Comparison of ENCODE assay signal across 19 mouse cellular contexts in genomic region chr15:56061326-56061725, GRCm38 (mm10).
A peak's percentile ranks its signal among the peaks of the same experiment; 100 is the strongest.
DNase-seq lines count a peak whose midpoint lies in the region; ATAC-seq lines count a peak whose summit lies in the region.
"Had no signal": no experiment of that assay in that cellular context is flagged by ENCODE, and none has a peak within 500 bp of the region (broad histone marks: within the 10 kb centered on the region; RNA-seq: fewer than 3 reads in every experiment).

No protein-coding gene starts in this region.

- no peaks in the 10 kb centered on the region for H3K4me1 ChIP-seq in midbrain, embryonic 11.5 days (ENCODE audit: control insufficient read depth, insufficient read depth, low read length)
- H3K4me1 ChIP-seq in midbrain, embryonic 16.5 days (ENCODE audit: control insufficient read depth, insufficient read depth, low read length), result no peaks in the 10 kb centered on the region

- H3K36me3 ChIP-seq in midbrain, embryonic 11.5 days (ENCODE audit: control insufficient read depth, insufficient read depth, low read length), result no peaks in the 10 kb centered on the region
- no peaks in the 10 kb centered on the region for H3K36me3 ChIP-seq in midbrain, embryonic 16.5 days (ENCODE audit: control insufficient read depth, insufficient read depth, low read length)
- H3K36me3 ChIP-seq: G1E had no signal

- no peak overlapping the region for H3K27ac ChIP-seq in midbrain, embryonic 11.5 days (ENCODE audit: low read depth, low read length)
- H3K27ac ChIP-seq in midbrain, embryonic 16.5 days (ENCODE audit: low read length), result no peak overlapping the region

- no peak overlapping the region for H3K4me3 ChIP-seq in midbrain, embryonic 11.5 days (ENCODE audit: low read depth, low read length)
- H3K4me3 ChIP-seq in midbrain, embryonic 16.5 days (ENCODE audit: low read depth, low read length), result no peak overlapping the region

- 79% methylated on average over 4 of the region's 4 CpGs for WGBS in midbrain, embryonic 11.5 days
- 65% methylated on average over 4 of the region's 4 CpGs for WGBS in midbrain, embryonic 16.5 days

- H3K9ac ChIP-seq in midbrain, embryonic 11.5 days (ENCODE audit: low read length), result no peak overlapping the region
- H3K9ac ChIP-seq in midbrain, embryonic 16.5 days (ENCODE audit: low read depth, low read length), result no peak overlapping the region

- no peak for ATAC-seq in midbrain, embryonic 11.5 days (ENCODE audit: low FRiP score)
- no peak for ATAC-seq in midbrain, embryonic 16.5 days
- ATAC-seq: activated CD4-positive, CD25-positive, alpha-beta regulatory T cell, adult 4 months; CD4-positive, CD25-positive, alpha-beta regulatory T cell, adult 4 months; Patski had no signal

- no peaks in the 10 kb centered on the region for H3K27me3 ChIP-seq in midbrain, embryonic 11.5 days (ENCODE audit: control insufficient read depth, insufficient read depth, low read length)
- H3K27me3 ChIP-seq in midbrain, embryonic 16.5 days (ENCODE audit: control insufficient read depth, insufficient read depth, low read depth, low read length), result no peaks in the 10 kb centered on the region
- H3K27me3 ChIP-seq: CH12.LX had no signal

- H3K4me2 ChIP-seq in midbrain, embryonic 11.5 days, result no peak overlapping the region
- no peak overlapping the region for H3K4me2 ChIP-seq in midbrain, embryonic 16.5 days (ENCODE audit: low read length)

- H3K9me3 ChIP-seq in midbrain, embryonic 11.5 days (ENCODE audit: control insufficient read depth, low read length), result no peaks in the 10 kb centered on the region
- H3K9me3 ChIP-seq in midbrain, embryonic 16.5 days (replicated peaks; ENCODE audit: control insufficient read depth, low read length, poor library complexity, severe bottlenecking), result no peaks in the 10 kb centered on the region
- H3K9me3 ChIP-seq: G1E had no signal

- peak; percentile 75 for DNase-seq in heart, adult 11 months
- DNase-seq in heart, postnatal 4 days, result no peak
- DNase-seq in midbrain, embryonic 11.5 days (ENCODE audit: low spot score, missing footprints), result peak; percentile 54
- DNase-seq: adrenal gland, adult 2 months; adrenal gland, adult 8-10 months; adrenal gland, postnatal 10 days; adrenal gland, postnatal 14 days; adrenal gland, postnatal 25 days; adrenal gland, postnatal 36 days; B cell, adult 2 months; cerebellum, adult 11 months; cerebellum, adult 11-12 months; cerebellum, adult 18-20 months had no signal
